ENCODE assay signal across 8 mouse cellular contexts in the genomic region with DNA sequence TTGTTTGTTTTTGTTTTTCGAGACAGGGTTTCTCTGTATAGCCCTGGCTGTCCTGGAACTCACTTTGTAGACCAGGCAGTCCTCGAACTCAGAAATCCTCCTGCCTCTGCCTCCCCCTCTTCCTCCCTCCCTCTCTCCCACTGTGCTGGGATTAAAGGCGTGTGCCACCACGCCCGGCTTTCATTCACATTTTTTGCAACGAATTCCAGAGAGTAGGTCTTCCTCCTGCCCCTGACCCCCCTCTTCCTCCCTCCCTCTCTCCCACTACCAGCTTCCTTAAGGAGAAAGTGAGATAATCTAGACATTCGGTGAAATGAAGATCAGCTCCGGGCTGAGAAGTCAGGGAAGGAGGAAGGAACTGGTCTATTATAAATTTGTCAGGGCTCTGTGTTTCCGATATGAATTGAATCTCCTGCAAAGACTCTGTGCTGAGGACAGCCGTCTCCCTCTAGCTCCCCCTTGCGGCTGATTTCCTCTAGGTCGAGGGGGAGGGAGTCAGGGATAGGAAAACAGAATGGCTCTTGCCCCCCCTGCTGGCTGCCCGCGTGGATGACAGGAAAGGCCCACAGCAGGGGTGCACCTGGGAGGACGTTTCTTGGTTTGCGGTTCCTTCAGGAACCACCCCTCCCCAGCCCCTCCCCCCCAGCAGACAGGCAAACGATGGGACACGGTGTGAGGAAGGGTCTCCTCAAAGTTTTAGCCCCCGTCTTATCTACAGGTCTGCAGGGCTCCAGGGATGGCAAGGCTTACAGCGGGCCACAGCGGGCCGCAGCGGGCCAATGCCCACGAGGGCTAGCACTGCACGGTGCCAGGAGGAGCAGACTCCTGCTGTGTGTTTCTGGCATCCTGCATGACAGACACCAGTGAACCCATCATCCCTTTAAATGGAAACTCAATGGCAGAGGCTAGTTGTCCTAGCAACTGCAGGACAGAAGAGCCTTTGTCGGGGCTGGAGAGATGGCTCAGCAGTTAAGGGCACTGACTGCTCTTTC. TPM values are rescaled to one million over a fixed set of nuclear protein-coding genes. Genes with fewer than 3 reads are reported as not detected.
DNase-seq lines count a peak whose midpoint lies in the region; ATAC-seq and TF ChIP-seq lines count a peak whose summit lies in the region.

No protein-coding gene starts in this region.

- no peak overlapping the region for H3K27ac ChIP-seq in left cerebral cortex, adult 2 months

- ATAC-seq in activated CD4-positive, CD25-positive, alpha-beta regulatory T cell, adult 4 months = peak; percentile 99
- ATAC-seq in common myeloid progenitor, adult 5-6 weeks (replicated peaks; ENCODE audit: low read depth, poor library complexity, severe bottlenecking) = peak; percentile 100
- ATAC-seq in megakaryocyte, adult 5-6 weeks (ENCODE audit: poor library complexity, severe bottlenecking) = peak; percentile 100

- intact Hi-C loops in left cerebral cortex, adult 2 months (cut with DNase I) = loop anchor here (1.0 to 5.0 kb wide), 2 partner anchors 33 to 42 kb away; partner anchors contain the start of gene Fkbp4

- peak; percentile 87 to 92 for DNase-seq in gastrocnemius, adult 8-10 months (ENCODE audit: low spot score in 2 of 2)
- DNase-seq in hindlimb bud, embryonic 11.5 days (ENCODE audit: extremely low spot score, low read depth, low spot score) = peak; percentile 79
- peak; percentile 92 to 99 for DNase-seq in left cerebral cortex, adult 2 months (ENCODE audit: extremely low spot score in 1 of 2, low spot score in 2 of 2)
- peak; percentile 93 for DNase-seq in right cerebral cortex, adult 18-20 months
- peak; percentile 93 for DNase-seq in urinary bladder, adult 2 months (ENCODE audit: low spot score)

- H3K4me3 ChIP-seq in left cerebral cortex, adult 2 months = peak overlapping the region; percentile 13; the same call in 1 of the 2 replicates

- TF ChIP-seq CTCF in left cerebral cortex, adult 2 months (IDR thresholded peaks at IDR 0.05) = no peak; the same call in none of the 2 replicates

RNA-seq across cellular contexts. Expression of gene Fkbp4, which starts 41.3 kb away (rescaled TPM):
- 10 to 100 TPM; 47.6 to 76.7 TPM for polyA plus RNA-seq in activated CD4-positive, CD25-positive, alpha-beta regulatory T cell, adult 4 months (2017; shearing (Covaris generic))
- total RNA-seq in common myeloid progenitor, adult 5-6 weeks (2017) = 331 and 387 TPM in 2 replicates
- 100 to 1,000 TPM; 113 to 133 (median 121) TPM for total RNA-seq in gastrocnemius, adult 8-10 months (2022)
- total RNA-seq in left cerebral cortex, adult 2 months (2021) = 100 to 1,000 TPM; 118 TPM
- total RNA-seq in megakaryocyte, adult 5-6 weeks (2015) = 34.6 and 38.1 TPM in 2 replicates
- total RNA-seq in megakaryocyte, adult 5-6 weeks (2017) = 93.1 and 95.7 TPM in 2 replicates
- 115 and 121 TPM in 2 replicates for polyA plus RNA-seq in urinary bladder, adult 2 months (2012; rRNA removed)

RNA-seq across cellular contexts. Expression of gene Pzp, which starts 46.8 kb away (rescaled TPM):
- polyA plus RNA-seq in activated CD4-positive, CD25-positive, alpha-beta regulatory T cell, adult 4 months (2017; shearing (Covaris generic)) = under 1 TPM in 1 of 2 experiments, not detected in 1; 0.24 TPM
- not detected in 2 replicates for total RNA-seq in common myeloid progenitor, adult 5-6 weeks (2017)
- total RNA-seq in gastrocnemius, adult 8-10 months (2022) = under 1 TPM in 1 of 4 experiments, not detected in 3; 0.59 TPM
- not detected for total RNA-seq in left cerebral cortex, adult 2 months (2021)
- not detected in 2 replicates for total RNA-seq in megakaryocyte, adult 5-6 weeks (2015)
- total RNA-seq in megakaryocyte, adult 5-6 weeks (2017) = not detected in 2 replicates
- polyA plus RNA-seq in urinary bladder, adult 2 months (2012; rRNA removed) = 0.09 TPM in 1 of 2 replicates, not detected in the other

RNA-seq across cellular contexts. Expression of gene Itfg2, which starts 55.0 kb away (rescaled TPM):
- polyA plus RNA-seq in activated CD4-positive, CD25-positive, alpha-beta regulatory T cell, adult 4 months (2017; shearing (Covaris generic)) = 10 to 100 TPM; 17.6 to 20.6 TPM
- 13.9 and 19.0 TPM in 2 replicates for total RNA-seq in common myeloid progenitor, adult 5-6 weeks (2017)
- total RNA-seq in gastrocnemius, adult 8-10 months (2022) = 10 to 100 TPM in 3 of 4 experiments, 1 to 10 TPM in 1; 8.1 to 17.8 (median 16.6) TPM
- total RNA-seq in left cerebral cortex, adult 2 months (2021) = 10 to 100 TPM; 34.8 to 36.0 TPM
- 6.4 and 6.8 TPM in 2 replicates for total RNA-seq in megakaryocyte, adult 5-6 weeks (2015)
- 6.2 and 14.1 TPM in 2 replicates for total RNA-seq in megakaryocyte, adult 5-6 weeks (2017)
- 10.9 and 15.7 TPM in 2 replicates for polyA plus RNA-seq in urinary bladder, adult 2 months (2012; rRNA removed)
